Mouse (Mus musculus) MEL (cell line): Measurements from ENCODE around the gene Tm4sf1. TPM values are rescaled to one million over a fixed set of nuclear protein-coding genes. Genes with fewer than 3 reads are reported as not detected.

Source experiments
- DNase-seq: peaks from one replicate; pipeline ENCODE4 v3.0.0; 2011; ENCODE audit warnings: low read depth, low spot score
- H3K27ac ChIP-seq: 2 replicates; pipeline ENCODE4 v1.5.1; 2012; ENCODE audit warnings: low read depth, mild to moderate bottlenecking, control low read depth, low read length, moderate library complexity; ENCODE audit not compliant: control insufficient read depth
- H3K27me3 ChIP-seq, 2 experiments: fragments of 150-350 bp in 1 of 2; sonication (generic) in 1 of 2; 2 replicates each; pipeline ENCODE4 v1.6.1; 2012; ENCODE audit warnings: low read length in 2 of 2, mild to moderate bottlenecking in 2 of 2, improper control_type of control experiment in 1 of 2, moderate library complexity in 1 of 2; ENCODE audit not compliant: insufficient read depth in 2 of 2, control insufficient read depth in 1 of 2
- H3K36me3 ChIP-seq, 2 experiments: 2 replicates each; pipeline ENCODE4 v1.6.1; 2012 to 2014; ENCODE audit warnings: low read length in 2 of 2, improper control_type of control experiment in 1 of 2, inconsistent platforms in 1 of 2, mild to moderate bottlenecking in 1 of 2; ENCODE audit not compliant: insufficient read depth in 2 of 2, control insufficient read depth in 1 of 2
- H3K4me1 ChIP-seq, 2 experiments: fragments of 150-350 bp in 1 of 2; sonication (generic) in 1 of 2; 2 replicates each; pipeline ENCODE4 v1.6.1; 2012; ENCODE audit warnings: low read length in 2 of 2, improper control_type of control experiment in 1 of 2, mild to moderate bottlenecking in 1 of 2; ENCODE audit not compliant: insufficient read depth in 2 of 2, control insufficient read depth in 1 of 2
- H3K4me3 ChIP-seq, 2 experiments: fragments of 150-350 bp in 1 of 2; sonication (generic) in 1 of 2; 2 replicates each; pipeline ENCODE4 v1.5.1; 2012; ENCODE audit warnings: low read depth in 2 of 2, low read length in 2 of 2, mild to moderate bottlenecking in 2 of 2, moderate library complexity in 2 of 2, control low read depth in 1 of 2, improper control_type of control experiment in 1 of 2; ENCODE audit not compliant: control insufficient read depth in 1 of 2, insufficient read depth in 1 of 2
- H3K79me2 ChIP-seq: 2 replicates; pipeline ENCODE4 v1.6.1; 2012; ENCODE audit warnings: mild to moderate bottlenecking, low read length, moderate library complexity; ENCODE audit not compliant: control insufficient read depth, poor library complexity, insufficient read depth
- H3K9ac ChIP-seq: 2 replicates; pipeline ENCODE4 v1.6.1; 2012; ENCODE audit warnings: low read depth, mild to moderate bottlenecking, control low read depth, low read length, moderate library complexity; ENCODE audit not compliant: control insufficient read depth, poor library complexity, severe bottlenecking
- H3K9me3 ChIP-seq: fragments of 150-350 bp; sonication (generic); replicated peaks from 2 replicates; pipeline ENCODE4 v1.6.1; 2012; ENCODE audit warnings: mild to moderate bottlenecking, low read length, improper control_type of control experiment, moderate library complexity; ENCODE audit not compliant: insufficient read depth
- BHLHE40 ChIP-seq: IDR thresholded peaks from 2 replicates; pipeline ENCODE4 v1.6.1; 2012; ENCODE audit warnings: low read depth, mild to moderate bottlenecking, inconsistent platforms, low read length, improper control_type of control experiment, borderline replicate concordance
- CHD2 ChIP-seq: IDR thresholded peaks from 2 replicates; pipeline ENCODE4 v1.6.1; 2011; ENCODE audit warnings: low read length, improper control_type of control experiment
- ELF1 ChIP-seq: IDR thresholded peaks from 2 replicates; pipeline ENCODE4 v1.6.1; 2014; ENCODE audit warnings: low read depth, mild to moderate bottlenecking, inconsistent platforms, low read length, improper control_type of control experiment, moderate library complexity
- ETS1 ChIP-seq: IDR thresholded peaks from 2 replicates; pipeline ENCODE4 v1.6.1; 2012; ENCODE audit warnings: low read depth, mild to moderate bottlenecking, inconsistent platforms, low read length, improper control_type of control experiment, moderate library complexity
- GABPA ChIP-seq: IDR thresholded peaks from 2 replicates; pipeline ENCODE4 v1.6.1; 2012; ENCODE audit warnings: low read depth, mild to moderate bottlenecking, inconsistent platforms, low read length, improper control_type of control experiment, moderate library complexity
- GATA1 ChIP-seq: IDR thresholded peaks from 2 replicates; pipeline ENCODE4 v1.6.1; 2011; ENCODE audit warnings: low read depth, low read length, improper control_type of control experiment
- JUND ChIP-seq: IDR thresholded peaks from 2 replicates; pipeline ENCODE4 v1.6.1; 2011; ENCODE audit warnings: low read depth, mild to moderate bottlenecking, improper control_type of control experiment, low read length
- MAFK ChIP-seq: IDR thresholded peaks from 2 replicates; pipeline ENCODE4 v1.6.1; 2011; ENCODE audit warnings: low read depth, mild to moderate bottlenecking, low read length, improper control_type of control experiment, borderline replicate concordance
- MAZ ChIP-seq: IDR thresholded peaks from 2 replicates; pipeline ENCODE4 v1.6.1; 2012; ENCODE audit warnings: low read depth, mild to moderate bottlenecking, inconsistent platforms, low read length, improper control_type of control experiment
- MEF2A ChIP-seq: IDR thresholded peaks from 2 replicates; pipeline ENCODE4 v1.6.1; 2014; ENCODE audit warnings: low read depth, mild to moderate bottlenecking, inconsistent platforms, low read length, improper control_type of control experiment; ENCODE audit not compliant: poor library complexity, insufficient replicate concordance, severe bottlenecking; ENCODE audit errors: extremely low read depth
- MYB ChIP-seq: IDR thresholded peaks from 2 replicates; pipeline ENCODE4 v1.6.1; 2011; ENCODE audit warnings: mild to moderate bottlenecking, low read depth, low read length, improper control_type of control experiment
- MYC ChIP-seq: IDR thresholded peaks from 2 replicates; pipeline ENCODE4 v1.6.1; 2011; ENCODE audit warnings: low read depth, mild to moderate bottlenecking, low read length, improper control_type of control experiment, moderate library complexity
- POLR2A ChIP-seq, 2 experiments: IDR thresholded peaks; 2 replicates each; pipeline ENCODE4 v1.6.1; 2011 to 2012; ENCODE audit warnings: low read length in 2 of 2, mild to moderate bottlenecking in 2 of 2, control low read depth in 1 of 2, improper control_type of control experiment in 1 of 2, low read depth in 1 of 2, moderate library complexity in 1 of 2; ENCODE audit not compliant: control insufficient read depth in 1 of 2, insufficient read depth in 1 of 2, poor library complexity in 1 of 2
- POLR2AphosphoS2 ChIP-seq: IDR thresholded peaks from 2 replicates; pipeline ENCODE4 v1.6.1; 2011; ENCODE audit warnings: low read length, improper control_type of control experiment
- POLR2AphosphoS5 ChIP-seq: IDR thresholded peaks from 2 replicates; pipeline ENCODE4 v1.6.1; 2012; ENCODE audit warnings: low read depth, borderline replicate concordance, mild to moderate bottlenecking, inconsistent platforms, low read length, moderate library complexity, mixed read lengths
- RAD21 ChIP-seq: IDR thresholded peaks from 2 replicates; pipeline ENCODE4 v1.6.1; 2011; ENCODE audit warnings: mild to moderate bottlenecking, low read depth, low read length, improper control_type of control experiment
- RCOR1 ChIP-seq: IDR thresholded peaks from 2 replicates; pipeline ENCODE4 v1.6.1; 2012; ENCODE audit warnings: low read depth, mild to moderate bottlenecking, inconsistent platforms, low read length, improper control_type of control experiment
- TAL1 ChIP-seq: IDR thresholded peaks from 2 replicates; pipeline ENCODE4 v1.6.1; 2012; ENCODE audit warnings: mild to moderate bottlenecking, inconsistent platforms, low read length, moderate library complexity, mixed read lengths
- TBP ChIP-seq: IDR thresholded peaks from 2 replicates; pipeline ENCODE4 v1.8.0; 2011; ENCODE audit warnings: low read depth, low read length, improper control_type of control experiment
- TCF12 ChIP-seq: IDR thresholded peaks from 2 replicates; pipeline ENCODE4 v1.6.1; 2014; ENCODE audit warnings: low read depth, mild to moderate bottlenecking, inconsistent platforms, low read length, improper control_type of control experiment, moderate library complexity
- UBTF ChIP-seq: IDR thresholded peaks from 2 replicates; pipeline ENCODE4 v1.6.1; 2012; ENCODE audit warnings: low read depth, mild to moderate bottlenecking, inconsistent platforms, low read length, improper control_type of control experiment, moderate library complexity, borderline replicate concordance; ENCODE audit not compliant: insufficient read depth
- USF2 ChIP-seq, 2 experiments: IDR thresholded peaks; 2 replicates each; pipeline ENCODE4 v1.6.1; 2011 to 2012; ENCODE audit warnings: improper control_type of control experiment in 2 of 2, low read length in 2 of 2, borderline replicate concordance in 1 of 2, inconsistent platforms in 1 of 2, low read depth in 1 of 2, mild to moderate bottlenecking in 1 of 2; ENCODE audit not compliant: insufficient read depth in 1 of 2
- ZKSCAN1 ChIP-seq: IDR thresholded peaks from 2 replicates; pipeline ENCODE4 v1.6.1; 2012; ENCODE audit warnings: low read depth, mild to moderate bottlenecking, inconsistent platforms, low read length, improper control_type of control experiment, moderate library complexity
- ZMIZ1 ChIP-seq: IDR thresholded peaks from 2 replicates; pipeline ENCODE4 v1.6.1; 2012; ENCODE audit warnings: low read depth, mild to moderate bottlenecking, inconsistent platforms, low read length, improper control_type of control experiment, moderate library complexity
- ZNF384 ChIP-seq: IDR thresholded peaks from 2 replicates; pipeline ENCODE4 v1.6.1; 2012; ENCODE audit warnings: low read depth, mild to moderate bottlenecking, inconsistent platforms, low read length, improper control_type of control experiment
- polyA plus RNA-seq, 2 experiments: library from polyadenylated mRNA; stranded (reverse) in 1 of 2; unstranded in 1 of 2; fragments of >175 nt in 1 of 2; fragments of >200 nt in 1 of 2; gene quantifications; 2 replicates each; pipeline versions ENCODE4 v1.2.1 to v1.2.4; 2012; ENCODE audit warnings: low replicate concordance in 2 of 2, low read depth in 1 of 2; ENCODE audit not compliant: insufficient read length in 2 of 2, insufficient read depth in 1 of 2, missing spikeins in 1 of 2
- total RNA-seq: library from RNA; depleted of rRNA; stranded (reverse); fragments of 300-350 nt; gene quantifications from 2 replicates; pipeline ENCODE4 v1.2.3, GENCODE M21; 2012

Gene Tm4sf1
- total and polyA plus RNA-seq, 3 experiments, result not detected

DNA sequence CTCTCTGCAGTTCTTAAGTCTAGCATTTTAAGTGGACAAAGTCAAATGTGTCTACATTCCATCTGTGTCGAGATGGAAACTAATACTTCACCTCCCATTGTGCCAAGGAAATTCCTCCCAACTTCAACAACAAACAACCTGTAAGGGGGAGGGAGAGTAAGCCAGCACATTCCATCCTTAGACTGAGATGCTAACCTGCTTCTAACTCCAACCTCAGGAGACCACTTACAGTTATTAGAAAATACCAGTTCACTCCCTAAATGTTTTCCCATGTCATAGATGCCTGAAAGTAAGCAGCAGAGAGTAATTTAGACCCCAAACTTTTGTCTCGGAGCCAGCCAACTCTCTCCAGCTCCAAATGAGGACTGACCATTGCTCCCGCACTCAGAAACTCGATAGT lies 7.9 kb downstream of the Tm4sf1 start:
- H3K36me3 ChIP-seq, result no peaks in the 10 kb centered on the region
- no peaks in the 10 kb centered on the region for H3K79me2 ChIP-seq
- no peaks in the 10 kb centered on the region for H3K9me3 ChIP-seq
- no peak for DNase-seq
- H3K4me1 ChIP-seq, result no peaks in the 10 kb centered on the region
- H3K4me3 ChIP-seq, result no peak overlapping the region
- H3K27me3 ChIP-seq, result no peaks in the 10 kb centered on the region
- H3K9ac ChIP-seq, result no peak overlapping the region
- no peak overlapping the region for H3K27ac ChIP-seq
- TF ChIP-seq TCF12, result no peak
- no peak for TF ChIP-seq POLR2A (IDR thresholded peaks at IDR 0.05; ENCODE audit: control insufficient read depth in 1 of 2, insufficient read depth in 1 of 2, low read depth in 1 of 2, low read length in 2 of 2, poor library complexity in 1 of 2)
- no peak for TF ChIP-seq RCOR1
- no peak for TF ChIP-seq RAD21
- TF ChIP-seq MYC, result no peak
- TF ChIP-seq ZMIZ1, result no peak
- no peak for TF ChIP-seq GABPA
- TF ChIP-seq MAFK, result no peak
- TF ChIP-seq UBTF, result no peak
- no peak for TF ChIP-seq MYB
- TF ChIP-seq MEF2A, result no peak
- TF ChIP-seq BHLHE40, result no peak
- TF ChIP-seq ZKSCAN1, result no peak
- TF ChIP-seq POLR2AphosphoS5, result no peak
- no peak for TF ChIP-seq TBP
- TF ChIP-seq GATA1, result no peak
- TF ChIP-seq CHD2, result no peak
- no peak for TF ChIP-seq JUND
- TF ChIP-seq POLR2AphosphoS2, result no peak
- no peak for TF ChIP-seq ELF1

DNA sequence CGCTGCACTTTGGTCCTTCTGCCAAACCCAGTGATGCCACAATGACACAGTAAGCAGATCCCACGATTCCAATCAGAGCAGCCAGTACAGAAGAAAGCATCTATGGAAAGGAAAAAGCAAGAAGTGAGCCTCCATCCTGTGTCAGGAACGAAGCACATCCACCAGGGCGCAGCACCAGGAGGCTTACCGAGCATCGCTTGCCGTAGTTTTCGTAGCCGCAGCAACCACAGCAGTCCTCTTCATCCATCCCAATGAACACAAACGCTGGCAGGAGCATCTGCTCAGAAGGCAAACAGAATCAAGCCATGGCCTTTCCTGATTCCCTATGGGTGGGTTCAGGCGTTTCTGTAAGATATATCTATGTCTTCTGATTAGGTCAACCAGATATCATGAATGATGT lies 9.0 kb downstream of the Tm4sf1 start:
- no peak overlapping the region for H3K9ac ChIP-seq
- no peaks in the 10 kb centered on the region for H3K9me3 ChIP-seq
- DNase-seq, result no peak
- no peaks in the 10 kb centered on the region for H3K4me1 ChIP-seq
- no peak overlapping the region for H3K4me3 ChIP-seq
- H3K79me2 ChIP-seq, result no peaks in the 10 kb centered on the region
- no peak overlapping the region for H3K27ac ChIP-seq
- no peaks in the 10 kb centered on the region for H3K27me3 ChIP-seq
- no peaks in the 10 kb centered on the region for H3K36me3 ChIP-seq
- no peak for TF ChIP-seq TAL1
- no peak for TF ChIP-seq MEF2A
- TF ChIP-seq MAFK, result no peak
- TF ChIP-seq ELF1, result no peak
- no peak for TF ChIP-seq MAZ
- no peak for TF ChIP-seq RCOR1
- TF ChIP-seq ZNF384, result no peak
- no peak for TF ChIP-seq USF2 (IDR thresholded peaks at IDR 0.05; ENCODE audit: borderline replicate concordance in 1 of 2, insufficient read depth in 1 of 2, low read depth in 1 of 2, low read length in 2 of 2)
- no peak for TF ChIP-seq ZKSCAN1
- no peak for TF ChIP-seq POLR2AphosphoS5
- no peak for TF ChIP-seq RAD21
- no peak for TF ChIP-seq UBTF
- TF ChIP-seq JUND, result no peak
- no peak for TF ChIP-seq POLR2AphosphoS2
- TF ChIP-seq ZMIZ1, result no peak
- no peak for TF ChIP-seq ETS1
